Mouse (Mus musculus): Measurements from ENCODE around the gene Vmn2r9.
"Not testable (repeated sequence)": the region's sequence is repeated elsewhere in the genome, so short reads cannot be mapped to it uniquely, and the experiment has no call there.

Vmn2r9 gene

DNA sequence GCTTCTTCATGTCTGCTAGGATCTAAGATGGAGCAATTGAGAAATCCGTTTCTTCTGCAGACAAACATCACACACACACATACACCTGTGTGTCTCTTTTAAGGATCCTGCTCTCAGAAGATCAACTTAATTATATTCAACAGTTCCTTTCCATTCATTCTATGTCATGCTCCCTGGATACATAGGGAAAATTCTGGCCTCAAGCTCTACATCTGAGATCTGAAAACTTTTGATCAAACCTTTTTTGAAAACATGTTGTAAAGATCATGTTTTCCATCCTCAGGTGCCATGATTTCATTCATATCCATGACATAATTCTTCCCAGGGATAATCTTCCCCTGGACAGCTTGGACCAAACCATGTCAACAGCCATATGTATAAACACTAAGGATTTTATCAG lies at the start of gene Vmn2r9:
TSS of gene Vmn2r9 (minus strand) at position 101 of the 400 bp plus-strand sequence.
- DNase-seq: not testable (repeated sequence)

- peak; percentile 2 for DNase-seq
These were observed 14.3 kb upstream of the Vmn2r9 start for GRCm38 (mm10) chr5:108866746-108867145.

DNA sequence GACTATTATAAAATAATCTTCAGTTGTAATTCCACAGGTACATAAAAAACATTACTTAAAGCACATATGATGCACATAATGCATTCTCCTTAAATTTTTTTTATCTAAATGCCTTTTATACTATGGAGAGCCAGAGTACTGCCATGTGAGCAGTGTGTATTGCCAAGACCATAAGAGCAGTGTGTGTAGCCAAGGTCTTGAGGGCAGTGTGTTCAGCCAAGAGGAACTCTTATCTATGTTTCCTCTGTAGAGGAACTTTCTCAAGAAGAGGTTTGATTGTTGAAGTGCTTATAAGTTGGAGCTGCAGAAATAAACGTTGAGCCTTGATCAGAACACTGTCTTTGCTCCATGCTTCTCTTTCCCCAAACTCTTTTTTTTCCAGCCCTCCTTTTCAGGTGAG lies 2.9 kb downstream of the Vmn2r9 start:
- DNase-seq: no peak

- DNase-seq: no peak
These were observed 16.2 kb downstream of the Vmn2r9 start for GRCm38 (mm10) chr5:108836156-108836555.

GRCm38 (mm10) chr5:108823276-108823675 lies 29.1 kb downstream of the Vmn2r9 start:
- no peak for DNase-seq

GRCm38 (mm10) chr5:108808750-108809149 lies 43.7 kb downstream of the Vmn2r9 start, which contains the start of gene Vmn2r8:
Gene Vmn2r8 (minus strand): TSS chr5:108808850.
- DNase-seq: not testable (repeated sequence)

GRCm38 (mm10) chr5:108803646-108804045 lies 48.8 kb downstream of the Vmn2r9 start:
- DNase-seq: no peak

GRCm38 (mm10) chr5:108795263-108795662 lies 57.1 kb downstream of the Vmn2r9 start, which contains the start of gene Tmed11:
Gene Tmed11 (minus strand): TSS chr5:108795363.
- DNase-seq: not testable (repeated sequence)

- DNase-seq: not testable (repeated sequence)
These were observed 62.0 kb downstream of the Vmn2r9 start for GRCm38 (mm10) chr5:108790385-108790784.

All from thymus, postnatal 14 days (tissue).